Mouse (Mus musculus) hindbrain, postnatal 0 days (tissue): ENCODE results near the gene Wipi2. TPM values are rescaled to one million over a fixed set of nuclear protein-coding genes. Genes with fewer than 3 reads are reported as not detected.
A peak's percentile ranks its signal among the peaks of the same experiment; 100 is the strongest.

Source experiments
- ATAC-seq: fragments of 200-750 bp; cut with Nextera tagmentation; 2 replicates; pipeline ENCODE4 v1.8.0; 2017; ENCODE audit warnings: mild to moderate bottlenecking, moderate TSS enrichment, moderate library complexity
- DNase-seq: peaks from one replicate; pipeline ENCODE4 v3.0.0-alpha.2; 2015; ENCODE audit warnings: low spot score
- H3K27ac ChIP-seq: fragments of 300-500 bp; sonication (generic); 2 replicates; pipeline ENCODE4 v1.5.1; 2014; ENCODE audit warnings: mild to moderate bottlenecking
- H3K27me3 ChIP-seq: fragments of 300-500 bp; sonication (generic); 2 replicates; pipeline ENCODE4 v1.6.1; 2014; ENCODE audit warnings: low read length, mixed read lengths; ENCODE audit not compliant: insufficient read depth
- H3K36me3 ChIP-seq: fragments of 300-500 bp; sonication (generic); 2 replicates; pipeline ENCODE4 v1.6.1; 2014; ENCODE audit warnings: low read length, mixed read lengths; ENCODE audit not compliant: insufficient read depth
- H3K4me1 ChIP-seq: fragments of 300-500 bp; sonication (generic); 2 replicates; pipeline ENCODE4 v1.6.1; 2014; ENCODE audit warnings: antibody characterized with exemption, low read length, mixed read lengths; ENCODE audit not compliant: insufficient read depth
- H3K4me2 ChIP-seq: fragments of 300-500 bp; sonication (generic); 2 replicates; pipeline ENCODE4 v1.6.1; 2014; ENCODE audit warnings: low read depth, mild to moderate bottlenecking, low read length, moderate library complexity, mixed read lengths
- H3K4me3 ChIP-seq: fragments of 300-500 bp; sonication (generic); 2 replicates; pipeline ENCODE4 v1.5.1; 2014; ENCODE audit warnings: low read length
- H3K9ac ChIP-seq: fragments of 300-500 bp; sonication (generic); replicated peaks from 2 replicates; pipeline ENCODE4 v1.6.1; 2014; ENCODE audit warnings: mild to moderate bottlenecking, low read length, moderate library complexity, mixed read lengths
- H3K9me3 ChIP-seq: fragments of 300-500 bp; sonication (generic); 2 replicates; pipeline ENCODE4 v1.6.1; 2016; ENCODE audit warnings: low read length, mixed read lengths
- CTCF ChIP-seq: IDR thresholded peaks from 2 replicates; pipeline ENCODE4 v1.5.1; 2016; ENCODE audit warnings: antibody characterized with exemption, control low read depth, low read depth
- WGBS: fragments of 180-500 bp; shearing (Covaris S2); extraction: QIAGEN DNeasy Blood & Tissue Kit; methylation state at CpG from one replicate; pipeline ENCODE4 v1.1.7; 2014; 5-methylcytosine and 5-hydroxymethylcytosine counted together
- polyA plus RNA-seq: library from polyadenylated mRNA; unstranded; fragments of >200 nt; fragmentation: Nextera tagmentation; extraction: Ambion mirVana; gene quantifications from 2 replicates; pipeline ENCODE4 v1.2.1, GENCODE M21; 2015
- total RNA-seq: library from RNA; depleted of rRNA; stranded (reverse); fragments of >200 nt; gene quantifications from 2 replicates; pipeline ENCODE4 v1.2.3, GENCODE M21; 2014; rRNA removed

Gene Wipi2
- 57.3 and 76.5 TPM in 2 replicates for total RNA-seq
- 40.0 and 43.3 TPM in 2 replicates for polyA plus RNA-seq

DNA sequence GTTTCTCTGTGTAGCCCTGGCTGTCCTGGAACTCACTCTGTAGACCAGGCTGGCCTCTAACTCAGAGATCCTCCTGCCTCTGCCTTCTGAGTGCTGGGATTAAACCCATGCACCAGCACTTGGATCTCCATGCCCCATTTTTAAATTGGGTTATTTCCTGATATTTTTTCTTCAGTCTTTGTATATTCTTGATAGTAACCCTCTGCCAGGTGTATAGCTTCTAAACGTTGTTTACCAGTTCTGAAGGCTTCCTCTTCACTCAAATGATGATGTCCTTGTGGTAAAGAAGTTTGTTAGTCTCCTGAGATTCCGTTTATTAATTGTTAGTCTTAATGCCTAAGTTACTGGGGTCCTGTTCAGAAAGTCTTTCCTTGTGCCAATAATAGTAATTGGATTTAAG is at the start of gene Wipi2:
TSS of gene Wipi2 (plus strand) at position 301 of the 400 bp plus-strand sequence.
- no peaks in the 10 kb centered on the region for H3K27me3 ChIP-seq
- H3K4me1 ChIP-seq: peaks cover 5% of the 10 kb centered on the region; the same call in 1 of the 2 replicates
- H3K36me3 ChIP-seq: peaks cover 5% of the 10 kb centered on the region; the same call in 1 of the 2 replicates
- H3K9ac ChIP-seq: peak within 1 kb of the TSS; percentile 73; the same call in 1 of the 2 replicates
- H3K27ac ChIP-seq: peak within 1 kb of the TSS; percentile 69; the same call in 1 of the 2 replicates
- peak within 1 kb of the TSS; percentile 82 for H3K4me2 ChIP-seq
- TF ChIP-seq CTCF: no peak
- no peaks in the 10 kb centered on the region for H3K9me3 ChIP-seq
- 91% methylated on average over 2 of the region's 2 CpGs for WGBS
- ATAC-seq (no peak), DNase-seq (no peak)
- peak within 1 kb of the TSS; percentile 73 for H3K4me3 ChIP-seq

DNA sequence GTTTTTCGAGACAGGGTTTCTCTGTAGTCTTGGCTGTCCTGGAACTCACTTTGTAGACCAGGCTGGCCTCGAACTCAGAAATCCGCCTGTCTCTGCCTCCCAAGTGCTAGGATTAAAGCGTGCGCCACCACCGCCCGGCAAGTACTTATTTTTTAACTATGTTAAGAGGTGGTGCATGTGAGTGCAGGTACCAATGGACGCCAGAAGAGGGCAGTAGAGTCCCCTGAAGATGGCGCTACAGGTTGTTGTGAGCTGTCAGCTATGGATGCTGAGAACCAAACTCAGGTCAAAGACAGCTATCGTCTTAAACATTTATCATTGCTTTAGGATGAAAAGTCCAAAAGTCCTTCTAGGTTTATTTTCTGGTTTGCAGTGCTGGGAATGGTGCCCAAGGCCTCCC is 49.3 kb upstream of the Wipi2 start:
- Histone ChIP-seq H3K9me3 (no peaks in the 10 kb centered on the region), H3K9ac (no peak overlapping the region), H3K27ac (no peak overlapping the region), H3K4me2 (no peak overlapping the region), H3K27me3 (no peaks in the 10 kb centered on the region), H3K36me3 (no peaks in the 10 kb centered on the region; the same call in 1 of the 2 replicates), H3K4me3 (no peak overlapping the region), H3K4me1 (no peaks in the 10 kb centered on the region)
- WGBS: 85% methylated on average over 10 of the region's 10 CpGs
- TF ChIP-seq CTCF: peak; percentile 18; the same call in 1 of the 2 replicates
- no peak for ATAC-seq
- DNase-seq: no peak

GRCm38 (mm10) chr5:142581517-142581916 is 46.0 kb upstream of the Wipi2 start:
- TF ChIP-seq CTCF: peak; percentile 95
- DNase-seq: peak; percentile 87
- Histone ChIP-seq H3K36me3 (no peaks in the 10 kb centered on the region; the same call in 1 of the 2 replicates), H3K4me3 (no peak overlapping the region), H3K9ac (no peak overlapping the region), H3K9me3 (no peaks in the 10 kb centered on the region), H3K27ac (no peak overlapping the region; the same call in 1 of the 2 replicates), H3K4me2 (no peak overlapping the region), H3K27me3 (no peaks in the 10 kb centered on the region), H3K4me1 (peaks cover 12% of the 10 kb centered on the region)
- 12% methylated on average over 5 of the region's 5 CpGs for WGBS
- peak; percentile 65 for ATAC-seq

GRCm38 (mm10) chr5:142583616-142584126 is 43.8 kb upstream of the Wipi2 start:
- no peak overlapping the region for H3K4me3 ChIP-seq
- peaks cover 15% of the 10 kb centered on the region for H3K4me1 ChIP-seq
- H3K27ac ChIP-seq: peak overlapping the region; percentile 80
- ATAC-seq (peak; percentile 96), DNase-seq (peak; percentile 85)
- TF ChIP-seq CTCF: peak; percentile 53
- H3K36me3 ChIP-seq: no peaks in the 10 kb centered on the region; the same call in 1 of the 2 replicates
- H3K9me3 ChIP-seq: no peaks in the 10 kb centered on the region
- WGBS: 16% methylated on average over 14 of the region's 14 CpGs
- H3K9ac ChIP-seq: no peak overlapping the region
- H3K4me2 ChIP-seq: peak overlapping the region; percentile 44
- no peaks in the 10 kb centered on the region for H3K27me3 ChIP-seq

DNA sequence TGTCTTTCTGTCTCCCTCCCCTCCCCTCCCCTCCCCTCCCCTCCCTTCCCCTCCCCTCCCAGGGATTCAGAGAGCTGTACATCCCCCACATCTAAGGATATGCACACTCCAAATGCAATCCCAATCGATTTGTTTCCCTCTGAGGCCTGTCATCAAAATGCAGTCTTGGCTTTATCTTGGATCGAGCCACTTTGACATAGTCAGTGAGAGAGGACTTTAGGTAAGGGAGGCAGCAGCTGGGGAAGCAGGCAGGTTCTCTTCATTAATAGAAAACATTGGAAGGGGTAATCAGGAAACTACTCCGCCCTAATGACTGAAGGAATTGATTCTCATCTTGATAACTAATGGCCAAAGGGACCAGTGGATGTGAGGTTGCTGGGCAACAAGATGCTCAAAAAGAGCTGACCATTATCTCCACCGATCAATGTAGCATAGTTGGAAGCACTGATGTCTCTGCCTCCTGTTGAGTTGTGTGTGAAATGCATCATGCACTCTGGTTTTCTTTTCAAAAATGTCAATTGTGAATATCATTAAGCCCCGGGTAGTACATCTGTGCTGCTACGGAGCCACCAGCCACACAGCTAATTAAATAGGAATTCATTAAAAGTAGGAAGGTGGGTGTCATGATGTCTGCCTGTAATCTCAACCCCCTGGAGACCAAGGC is 36.4 kb upstream of the Wipi2 start:
- WGBS: 35% methylated on average over 6 of the region's 6 CpGs
- no peak for TF ChIP-seq CTCF
- Histone ChIP-seq H3K27me3 (no peaks in the 10 kb centered on the region), H3K9me3 (no peaks in the 10 kb centered on the region), H3K9ac (no peak overlapping the region), H3K36me3 (no peaks in the 10 kb centered on the region), H3K27ac (peak overlapping the region; percentile 28; the same call in 1 of the 2 replicates), H3K4me3 (no peak overlapping the region), H3K4me1 (peaks cover 8% of the 10 kb centered on the region; the same call in 1 of the 2 replicates), H3K4me2 (no peak overlapping the region)
- DNase-seq (no peak), ATAC-seq (no peak)

- no peaks in the 10 kb centered on the region for H3K36me3 ChIP-seq
- WGBS: 40% methylated on average over 3 of the region's 3 CpGs
- H3K27ac ChIP-seq: peak overlapping the region; percentile 49; the same call in 1 of the 2 replicates
- ATAC-seq (peak; percentile 73), DNase-seq (peak; percentile 65)
- H3K4me3 ChIP-seq: no peak overlapping the region
- no peak overlapping the region for H3K4me2 ChIP-seq
- H3K4me1 ChIP-seq: peaks cover 5% of the 10 kb centered on the region; the same call in 1 of the 2 replicates
- no peak overlapping the region for H3K9ac ChIP-seq
- H3K9me3 ChIP-seq: no peaks in the 10 kb centered on the region
- TF ChIP-seq CTCF: no peak
- H3K27me3 ChIP-seq: no peaks in the 10 kb centered on the region
These were observed 31.8 kb upstream of the Wipi2 start for GRCm38 (mm10) chr5:142595698-142596097.

GRCm38 (mm10) chr5:142596723-142597122 is 30.8 kb upstream of the Wipi2 start:
- H3K36me3 ChIP-seq: no peaks in the 10 kb centered on the region
- no peak for ATAC-seq
- no peak overlapping the region for H3K4me3 ChIP-seq
- no peak overlapping the region for H3K9ac ChIP-seq
- no peak for DNase-seq
- no peaks in the 10 kb centered on the region for H3K9me3 ChIP-seq
- no peaks in the 10 kb centered on the region for H3K27me3 ChIP-seq
- 72% methylated on average over 6 of the region's 6 CpGs for WGBS
- TF ChIP-seq CTCF: no peak
- no peak overlapping the region; the same call in 1 of the 2 replicates for H3K27ac ChIP-seq
- H3K4me1 ChIP-seq: no peaks in the 10 kb centered on the region
- no peak overlapping the region for H3K4me2 ChIP-seq
